Mouse (Mus musculus) thymus, adult 2 months (tissue): ENCODE measurements around the gene Gon4l.

Experiments used
- CTCF ChIP-seq: fragments of 200-500 bp; IDR thresholded peaks from 2 replicates; pipeline ENCODE4 v1.5.1; 2012; ENCODE audit warnings: mild to moderate bottlenecking, control low read depth, low read length, moderate library complexity, borderline replicate concordance; ENCODE audit not compliant: control insufficient read depth, poor library complexity, insufficient read depth; ENCODE audit errors: extremely low read depth
- POLR2A ChIP-seq: fragments of 200-500 bp; IDR thresholded peaks from 2 replicates; pipeline ENCODE4 v1.6.1; 2012; ENCODE audit warnings: mild to moderate bottlenecking, low read length, control low read depth, moderate library complexity; ENCODE audit not compliant: control insufficient read depth, poor library complexity, insufficient read depth; ENCODE audit errors: extremely low read depth

- no peak for TF ChIP-seq CTCF
- no peak for TF ChIP-seq POLR2A
Observed at GRCm38 (mm10) chr3:88827231-88827630, 7.8 kb upstream of the Gon4l start.
